Mouse (Mus musculus) thymus, postnatal 10 days (tissue): ENCODE measurements at regions not wholly inside any gene's neighbourhood (a gene's known extent, or its start where the extent isn't known, plus 50 kb on each side); places are given as distances from the start of the nearest gene placed in this dataset.

Source experiments
- DNase-seq, 2 experiments: peaks; one replicate each; pipeline ENCODE4 v3.0.0; 2021; ENCODE audit warnings: low spot score in 2 of 2

DNA sequence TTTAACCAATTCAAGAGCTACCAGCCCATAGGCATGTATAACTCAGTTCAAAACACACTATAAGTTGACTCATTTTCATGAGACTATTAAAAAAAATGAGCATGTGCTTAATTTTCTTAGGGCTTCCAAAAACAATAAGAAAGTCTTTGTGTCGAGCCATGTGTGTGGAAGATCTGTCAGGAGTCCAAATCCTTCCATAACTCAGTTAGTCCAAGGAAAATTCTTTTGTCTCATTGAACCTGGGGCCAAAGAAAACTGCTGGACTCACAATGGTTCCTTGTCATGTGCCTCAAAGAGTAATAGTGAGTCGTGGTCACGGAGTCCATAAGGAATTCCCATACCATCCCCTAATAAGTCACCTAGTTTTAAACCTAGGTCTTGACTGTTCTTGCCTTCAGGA, 199.0 kb upstream of the Gm21798 start:
- no peak for DNase-seq

DNA sequence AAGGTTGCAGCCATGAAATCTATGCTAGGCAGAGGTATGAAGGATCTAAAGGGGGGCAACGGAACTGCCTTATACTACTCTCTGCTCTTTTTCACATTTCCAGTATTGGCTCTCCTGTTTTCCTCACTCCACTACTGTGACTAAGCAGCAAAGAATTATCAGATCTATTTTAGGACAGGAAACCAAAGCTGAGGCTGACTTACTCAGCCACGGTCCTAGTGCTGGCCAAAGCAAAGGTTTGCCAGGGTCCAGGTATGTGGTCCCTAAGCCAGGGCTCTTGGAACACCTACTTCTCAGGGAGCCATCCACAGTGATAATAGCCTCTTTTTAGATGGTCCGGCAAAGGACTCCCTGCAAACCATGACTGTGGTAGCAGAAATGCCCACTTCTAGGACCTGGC, 195.6 kb upstream of the Gm21798 start:
- no peak for DNase-seq

DNA sequence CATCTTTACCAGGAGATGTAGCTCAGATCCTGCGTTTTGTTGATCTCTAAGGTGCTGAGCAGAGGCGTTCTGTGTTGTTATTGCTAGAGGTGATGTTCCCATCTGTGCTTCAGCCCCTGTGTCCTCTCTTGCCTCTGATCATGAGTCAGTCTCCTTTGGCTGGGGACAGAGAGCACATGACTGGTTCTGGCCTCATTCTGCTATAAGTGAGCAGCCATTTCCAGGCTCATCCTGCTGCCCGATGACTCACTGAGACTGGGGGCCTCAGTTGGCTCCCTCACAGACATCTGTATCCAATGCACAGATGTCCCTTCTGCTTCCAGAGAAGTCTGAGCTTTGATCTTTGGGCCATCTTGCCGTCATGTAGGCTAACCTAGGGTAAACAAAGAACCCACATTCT, 194.9 kb upstream of the Gm21798 start:
- no peak for DNase-seq

DNA sequence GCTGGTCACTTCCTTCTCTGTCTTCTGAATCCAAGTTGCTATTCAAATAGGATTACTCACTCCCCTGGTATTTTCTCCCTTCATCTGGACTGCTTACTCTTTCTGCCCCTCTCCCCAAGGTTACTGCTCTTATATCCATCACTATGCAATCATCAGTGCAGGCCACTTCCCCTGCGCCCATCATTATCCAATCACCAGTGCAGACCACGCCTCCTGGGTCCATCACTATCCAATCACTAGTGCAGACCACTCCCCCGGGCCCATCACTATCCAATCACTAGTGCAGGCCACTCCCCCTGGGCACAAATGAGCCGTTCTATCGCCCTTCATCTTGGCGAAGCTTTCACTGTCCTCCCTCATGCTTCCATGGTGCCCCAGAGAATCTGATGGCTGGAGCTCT, 191.1 kb upstream of the Gm21798 start:
- DNase-seq = no peak

DNA sequence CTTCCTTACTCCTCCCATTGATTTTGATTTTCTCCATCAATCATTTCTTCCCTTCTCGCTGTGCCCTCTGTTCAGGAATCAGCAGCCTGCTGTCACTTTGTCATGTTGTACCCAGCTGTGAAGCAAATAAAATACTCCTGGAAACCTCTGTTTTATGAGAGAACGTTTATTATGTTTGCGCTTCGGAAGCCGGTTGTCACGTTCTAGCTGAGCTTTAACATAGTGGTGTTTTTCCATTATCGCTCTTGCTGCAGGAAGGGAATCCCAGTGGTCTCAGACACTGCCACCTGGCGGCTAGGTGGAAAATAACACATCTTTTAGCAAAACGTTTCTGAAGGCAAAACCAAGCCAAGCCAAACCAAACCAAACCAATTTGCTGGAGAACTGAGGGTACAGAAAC, 190.2 kb upstream of the Gm21798 start:
- peak in 1 of 2 experiments; percentile 55 for DNase-seq
